Mouse (Mus musculus) left cerebral cortex, postnatal 36 days (tissue): ENCODE measurements around the gene Rcan3. TPM values are rescaled to one million over a fixed set of nuclear protein-coding genes. Genes with fewer than 3 reads are reported as not detected.
A peak's percentile ranks its signal among the peaks of the same experiment; 100 is the strongest.

ENCODE experiments used
- DNase-seq, 2 experiments: peaks; one replicate each; pipeline ENCODE4 v3.0.0; 2021 to 2022; ENCODE audit warnings: low spot score in 2 of 2, mixed read lengths in 1 of 2
- intact Hi-C: fragments of 180-260 bp; cut with DNase I; formaldehyde crosslinking; loops from one replicate; pipeline ENCODE4 v1.15.1; 2025
- microRNA-seq: library from miRNA; unstranded; fragments of <30 nt; microRNA quantifications from one replicate; pipeline ENCODE4 v1.2.0, GENCODE M21; 2022
- total RNA-seq, 2 experiments: library from RNA; stranded (reverse); gene quantifications; 2 replicates each; pipeline ENCODE4 v1.2.3; 2021

The Rcan3 gene
- total RNA-seq, 2 experiments from 2014 or later, result 25.3 to 30.3 TPM

DNA sequence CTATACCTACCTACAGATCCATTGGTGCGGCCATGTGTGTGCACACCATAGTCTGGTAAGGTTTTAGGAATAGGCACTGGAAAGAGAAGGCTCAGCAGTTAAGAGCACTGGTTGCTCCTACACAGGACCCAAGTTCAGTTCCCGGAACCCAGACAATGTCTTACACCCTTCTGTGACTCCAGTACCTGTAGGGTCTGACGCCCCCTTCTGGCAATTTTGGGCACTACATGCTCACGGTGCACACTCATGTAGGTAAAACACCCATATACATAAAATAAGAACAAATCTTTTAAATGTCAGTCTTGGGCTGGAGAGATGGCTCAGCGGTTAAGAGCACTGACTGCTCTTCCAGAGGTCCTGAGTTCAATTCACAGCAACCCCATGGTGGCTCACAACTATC lies 60.4 kb downstream of the Rcan3 start:
- intact Hi-C loops, result no loop called here
- DNase-seq, result no peak

DNA sequence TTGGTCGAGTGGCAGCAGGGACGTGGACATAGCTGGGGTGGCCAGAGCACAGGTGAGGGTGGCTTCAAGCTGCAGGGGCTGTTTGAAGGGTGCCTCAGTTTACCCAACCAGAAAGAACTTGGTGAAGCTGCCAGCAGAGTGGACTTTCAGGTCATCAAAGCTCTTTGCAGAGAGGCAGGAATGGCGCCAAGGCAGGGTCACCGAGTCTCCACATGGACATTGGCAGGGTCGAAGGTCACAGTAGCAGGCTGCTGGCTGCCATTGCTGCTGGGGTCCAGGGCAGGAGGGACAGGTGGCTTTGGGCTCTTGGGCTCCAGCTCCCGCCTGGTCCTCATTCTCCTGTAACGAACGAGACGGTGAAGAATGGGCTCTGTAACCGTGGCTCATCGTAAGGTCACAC lies 63.3 kb downstream of the Rcan3 start:
- DNase-seq, result no peak
- intact Hi-C loops, result no loop called here

DNA sequence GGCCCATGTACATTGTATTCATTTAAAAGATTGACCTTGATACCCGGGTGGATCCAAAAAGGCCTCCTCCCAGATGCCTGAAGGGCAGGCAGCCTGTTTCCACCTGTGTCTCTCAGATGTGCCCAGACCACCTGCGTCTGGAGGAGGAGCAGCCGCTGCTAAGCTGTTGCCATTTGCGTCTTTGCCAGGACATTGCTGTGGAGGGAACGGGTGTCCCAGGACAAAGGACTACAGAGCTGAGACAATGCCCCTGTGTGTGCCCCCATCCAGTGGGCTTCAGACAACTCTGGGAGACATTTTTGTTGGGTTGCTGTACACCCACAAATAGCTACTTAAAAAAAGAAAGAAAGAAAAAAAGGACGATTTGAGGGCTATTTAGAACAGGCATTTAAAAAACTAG lies 70.8 kb downstream of the Rcan3 start:
- intact Hi-C loops, result no loop called here
- no peak for DNase-seq

Small RNA genes within 50 kb of the gene (microRNA-seq; reads per million reads assigned to microRNA genes)
- 510 reads per million, percentile 72 among the genes with 10 or more reads in this experiment for gene Mir700

Other genes starting within 250 kb of the Rcan3 start
- gene Clic4, start 161.0 kb downstream of the Rcan3 start, total RNA-seq, result 10 to 100 TPM; 33.8 to 36.2 TPM
- gene Srrm1, start 80.5 kb downstream of the Rcan3 start, total RNA-seq, result 100 to 1,000 TPM; 101 to 153 TPM
- gene Ncmap, start 35.6 kb downstream of the Rcan3 start, total RNA-seq, result under 1 TPM; 0.39 to 0.54 TPM
- 1 to 10 TPM; 1.0 to 1.9 TPM for gene Stpg1, start 60.9 kb upstream of the Rcan3 start, total RNA-seq
- 100 to 1,000 TPM; 107 to 108 TPM for gene Nipal3, start 61.2 kb upstream of the Rcan3 start, total RNA-seq
- gene Grhl3, start 139.8 kb upstream of the Rcan3 start, total RNA-seq, result 1 to 10 TPM; 1.2 to 1.6 TPM